Mouse (Mus musculus) left cerebral cortex, adult 8-10 months (tissue): ENCODE measurements around the gene Hist1h2bl. TPM values are rescaled to one million over a fixed set of nuclear protein-coding genes. Genes with fewer than 3 reads are reported as not detected.

Experiments
- microRNA-seq, 2 experiments: library from miRNA; unstranded; fragments of <30 nt; microRNA quantifications; one replicate each; pipeline ENCODE4 v1.2.0; 2022
- total RNA-seq, 4 experiments: library from RNA; stranded (reverse); gene quantifications; 2 replicates each; pipeline ENCODE4 v1.2.4; 2022

Gene Hist1h2bl
- total RNA-seq, 4 experiments from 2014 or later, result 16.0 to 30.4 (median 22.3) TPM

Small RNA genes lying within 50 kb of the gene (microRNA-seq; reads per million reads assigned to microRNA genes)
- gene Gm44357 (0 reads per million in 2 experiments), gene Gm44367 (0 reads per million in 2 experiments), gene Gm44454 (0 reads per million in 2 experiments)

Other genes with a start within 250 kb of the Hist1h2bl start
- gene Nkapl, start 247.6 kb downstream of the Hist1h2bl start, total RNA-seq, result 1 to 10 TPM in 2 of 4 experiments, under 1 TPM in 2; 0.59 to 1.5 (median 0.84) TPM
- gene Zkscan4, start 237.2 kb downstream of the Hist1h2bl start, total RNA-seq, result 1 to 10 TPM; 5.1 to 6.2 (median 5.8) TPM
- not detected for gene Gm10065, start 236.7 kb downstream of the Hist1h2bl start, total RNA-seq
- 10 to 100 TPM; 15.4 to 22.7 (median 19.3) TPM for gene AK157302, start 220.9 kb downstream of the Hist1h2bl start, total RNA-seq
- gene Gm11273, start 214.7 kb downstream of the Hist1h2bl start, total RNA-seq, result 10 to 100 TPM; 39.0 to 60.7 (median 52.2) TPM
- 10 to 100 TPM; 16.2 to 16.5 (median 16.3) TPM for gene Zkscan8, start 185.0 kb downstream of the Hist1h2bl start, total RNA-seq
- gene Olfr1366, start 173.3 kb downstream of the Hist1h2bl start, total RNA-seq, result not detected
- gene Olfr1535, start 156.2 kb downstream of the Hist1h2bl start, total RNA-seq, result not detected
- not detected for gene Olfr1364, start 134.4 kb downstream of the Hist1h2bl start, total RNA-seq
- gene Olfr1362, start 102.1 kb downstream of the Hist1h2bl start, total RNA-seq, result not detected
- gene Olfr11, start 73.6 kb downstream of the Hist1h2bl start, total RNA-seq, result not detected
- not detected for gene Olfr1361, start 52.8 kb downstream of the Hist1h2bl start, total RNA-seq
- not detected for gene Olfr1360, start 38.7 kb downstream of the Hist1h2bl start, total RNA-seq
- gene Olfr1359, start 18.0 kb downstream of the Hist1h2bl start, total RNA-seq, result not detected
- 10 to 100 TPM in 3 of 4 experiments, not detected in 1; 16.4 to 24.8 (median 22.3) TPM for gene Hist1h2ai, start 279 bp upstream of the Hist1h2bl start, total RNA-seq
- 10 to 100 TPM; 40.8 to 60.6 (median 44.2) TPM for gene Hist1h3h, start 1.5 kb upstream of the Hist1h2bl start, total RNA-seq
- 1 to 10 TPM; 2.5 to 5.9 (median 4.5) TPM for gene Hist1h2bm, start 5.9 kb upstream of the Hist1h2bl start, total RNA-seq
- 10 to 100 TPM; 18.4 to 23.9 (median 19.2) TPM for gene Hist1h4j, start 18.9 kb upstream of the Hist1h2bl start, total RNA-seq
- gene Hist1h4k, start 34.4 kb upstream of the Hist1h2bl start, total RNA-seq, result 100 to 1,000 TPM; 294 to 349 (median 343) TPM
- 10 to 100 TPM in 3 of 4 experiments, 1 to 10 TPM in 1; 9.6 to 16.7 (median 11.1) TPM for gene Hist1h2ak, start 37.7 kb upstream of the Hist1h2bl start, total RNA-seq
- 10 to 100 TPM in 3 of 4 experiments, 1 to 10 TPM in 1; 1.6 to 11.3 (median 10.8) TPM for gene Hist1h2bn, start 38.0 kb upstream of the Hist1h2bl start, total RNA-seq
- gene Hist1h1b, start 64.5 kb upstream of the Hist1h2bl start, total RNA-seq, result 10 to 100 TPM in 2 of 4 experiments, 1 to 10 TPM in 2; 7.2 to 11.0 (median 10.2) TPM
- 10 to 100 TPM; 44.4 to 70.8 (median 54.9) TPM for gene Hist1h3i, start 67.2 kb upstream of the Hist1h2bl start, total RNA-seq
- 1 to 10 TPM in 2 of 4 experiments, not detected in 2; 2.9 to 4.0 TPM for gene Hist1h2an, start 71.1 kb upstream of the Hist1h2bl start, total RNA-seq
- gene Hist1h2bp, start 71.3 kb upstream of the Hist1h2bl start, total RNA-seq, result 10 to 100 TPM in 1 of 4 experiments, 1 to 10 TPM in 3; 6.0 to 11.4 (median 8.5) TPM
- gene Hist1h2bq, start 94.1 kb upstream of the Hist1h2bl start, total RNA-seq, result 10 to 100 TPM; 26.3 to 44.6 (median 31.8) TPM
- 10 to 100 TPM in 3 of 4 experiments, not detected in 1; 14.7 to 30.0 (median 20.1) TPM for gene Hist1h2ao, start 94.3 kb upstream of the Hist1h2bl start, total RNA-seq
- gene Hist1h4m, start 95.6 kb upstream of the Hist1h2bl start, total RNA-seq, result 100 to 1,000 TPM; 177 to 265 (median 220) TPM
- 10 to 100 TPM; 31.1 to 87.2 (median 44.3) TPM for gene Hist1h4n, start 116.1 kb upstream of the Hist1h2bl start, total RNA-seq
- gene Hist1h2ap, start 117.4 kb upstream of the Hist1h2bl start, total RNA-seq, result 10 to 100 TPM in 2 of 4 experiments, 1 to 10 TPM in 1, not detected in 1; 7.5 to 39.9 (median 17.1) TPM
- gene Hist1h2br, start 117.6 kb upstream of the Hist1h2bl start, total RNA-seq, result 10 to 100 TPM; 26.6 to 43.8 (median 31.6) TPM
- gene Zfp184, start 229.0 kb upstream of the Hist1h2bl start, total RNA-seq, result 1 to 10 TPM; 2.4 to 4.1 (median 3.3) TPM